Mouse (Mus musculus): ENCODE results near the gene Tsc2. TPM values are rescaled to one million over a fixed set of nuclear protein-coding genes. Genes with fewer than 3 reads are reported as not detected.

The Tsc2 gene
- polyA plus RNA-seq, 1 experiment from 2014 or later, result 25.8 TPM

GRCm38 (mm10) chr17:24596471-24597183 lies 35.8 kb downstream of the Tsc2 start:
- Histone ChIP-seq H3K4me1 (replicated peaks; ENCODE audit: control insufficient read depth, insufficient read depth, low read length) (no peaks in the 10 kb centered on the region), H3K4me2 (replicated peaks; ENCODE audit: low read depth) (no peak overlapping the region), H3K4me3 (ENCODE audit: low read depth, low read length) (no peak overlapping the region), H3K36me3 (ENCODE audit: control insufficient read depth, insufficient read depth) (peaks cover 87% of the 10 kb centered on the region), H3K9me3 (ENCODE audit: control insufficient read depth) (no peaks in the 10 kb centered on the region), H3K9ac (ENCODE audit: low read depth, low read length) (no peak overlapping the region), H3K27me3 (replicated peaks; ENCODE audit: control insufficient read depth, insufficient read depth, low read length) (no peaks in the 10 kb centered on the region), H3K27ac (ENCODE audit: low read depth, low read length) (no peak overlapping the region; the same call in 1 of the 2 replicates)
- TF ChIP-seq CTCF (IDR thresholded peaks at IDR 0.05; ENCODE audit: low read depth), result no peak
- WGBS, result 89% methylated on average over 19 of the region's 19 CpGs
- ATAC-seq, result no peak

GRCm38 (mm10) chr17:24596073-24596466 lies 36.4 kb downstream of the Tsc2 start:
- ATAC-seq, result no peak
- Histone ChIP-seq H3K4me2 (replicated peaks; ENCODE audit: low read depth) (no peak overlapping the region), H3K9ac (ENCODE audit: low read depth, low read length) (no peak overlapping the region), H3K27ac (ENCODE audit: low read depth, low read length) (no peak overlapping the region), H3K4me1 (replicated peaks; ENCODE audit: control insufficient read depth, insufficient read depth, low read length) (no peaks in the 10 kb centered on the region), H3K4me3 (ENCODE audit: low read depth, low read length) (no peak overlapping the region), H3K27me3 (replicated peaks; ENCODE audit: control insufficient read depth, insufficient read depth, low read length) (no peaks in the 10 kb centered on the region), H3K36me3 (ENCODE audit: control insufficient read depth, insufficient read depth) (peaks cover 88% of the 10 kb centered on the region), H3K9me3 (ENCODE audit: control insufficient read depth) (no peaks in the 10 kb centered on the region)
- no peak for TF ChIP-seq CTCF (IDR thresholded peaks at IDR 0.05; ENCODE audit: low read depth)
- 73% methylated on average over 5 of the region's 5 CpGs for WGBS

- Histone ChIP-seq H3K27ac (ENCODE audit: low read depth, low read length) (no peak overlapping the region), H3K36me3 (ENCODE audit: control insufficient read depth, insufficient read depth) (peaks cover 90% of the 10 kb centered on the region), H3K9me3 (ENCODE audit: control insufficient read depth) (no peaks in the 10 kb centered on the region), H3K4me2 (replicated peaks; ENCODE audit: low read depth) (no peak overlapping the region), H3K9ac (ENCODE audit: low read depth, low read length) (no peak overlapping the region), H3K27me3 (replicated peaks; ENCODE audit: control insufficient read depth, insufficient read depth, low read length) (no peaks in the 10 kb centered on the region), H3K4me1 (replicated peaks; ENCODE audit: control insufficient read depth, insufficient read depth, low read length) (no peaks in the 10 kb centered on the region), H3K4me3 (ENCODE audit: low read depth, low read length) (no peak overlapping the region)
- 76% methylated on average over 17 of the region's 17 CpGs for WGBS
- TF ChIP-seq CTCF (IDR thresholded peaks at IDR 0.05; ENCODE audit: low read depth), result peak; percentile 39
- ATAC-seq, result no peak
Observed at GRCm38 (mm10) chr17:24595126-24596072, 37.0 kb downstream of the Tsc2 start.

- Histone ChIP-seq H3K4me3 (ENCODE audit: low read depth, low read length) (no peak overlapping the region), H3K27me3 (replicated peaks; ENCODE audit: control insufficient read depth, insufficient read depth, low read length) (no peaks in the 10 kb centered on the region), H3K4me1 (replicated peaks; ENCODE audit: control insufficient read depth, insufficient read depth, low read length) (no peaks in the 10 kb centered on the region), H3K27ac (ENCODE audit: low read depth, low read length) (no peak overlapping the region), H3K36me3 (ENCODE audit: control insufficient read depth, insufficient read depth) (peaks cover 84% of the 10 kb centered on the region), H3K9ac (ENCODE audit: low read depth, low read length) (no peak overlapping the region), H3K9me3 (ENCODE audit: control insufficient read depth) (no peaks in the 10 kb centered on the region), H3K4me2 (replicated peaks; ENCODE audit: low read depth) (no peak overlapping the region)
- WGBS, result 91% methylated on average over 26 of the region's 26 CpGs
- no peak for TF ChIP-seq CTCF (IDR thresholded peaks at IDR 0.05; ENCODE audit: low read depth)
- ATAC-seq, result no peak
Observed at GRCm38 (mm10) chr17:24593992-24594890, 38.2 kb downstream of the Tsc2 start.

- no peak overlapping the region for H3K27ac ChIP-seq (ENCODE audit: low read depth, low read length)
- H3K27me3 ChIP-seq (replicated peaks; ENCODE audit: control insufficient read depth, insufficient read depth, low read length), result no peaks in the 10 kb centered on the region
- H3K9ac ChIP-seq (ENCODE audit: low read depth, low read length), result no peak overlapping the region
- H3K9me3 ChIP-seq (ENCODE audit: control insufficient read depth), result no peaks in the 10 kb centered on the region
- TF ChIP-seq CTCF (IDR thresholded peaks at IDR 0.05; ENCODE audit: low read depth), result no peak
- ATAC-seq, result no peak
- H3K4me3 ChIP-seq (ENCODE audit: low read depth, low read length), result no peak overlapping the region
- 81% methylated on average over 5 of the region's 5 CpGs for WGBS
- no peaks in the 10 kb centered on the region for H3K4me1 ChIP-seq (replicated peaks; ENCODE audit: control insufficient read depth, insufficient read depth, low read length)
- H3K36me3 ChIP-seq (ENCODE audit: control insufficient read depth, insufficient read depth), result peaks cover 81% of the 10 kb centered on the region
- H3K4me2 ChIP-seq (replicated peaks; ENCODE audit: low read depth), result no peak overlapping the region
Observed at GRCm38 (mm10) chr17:24593248-24593647, 39.2 kb downstream of the Tsc2 start.
